Mouse (Mus musculus): ENCODE results near the gene Patj.

DNA sequence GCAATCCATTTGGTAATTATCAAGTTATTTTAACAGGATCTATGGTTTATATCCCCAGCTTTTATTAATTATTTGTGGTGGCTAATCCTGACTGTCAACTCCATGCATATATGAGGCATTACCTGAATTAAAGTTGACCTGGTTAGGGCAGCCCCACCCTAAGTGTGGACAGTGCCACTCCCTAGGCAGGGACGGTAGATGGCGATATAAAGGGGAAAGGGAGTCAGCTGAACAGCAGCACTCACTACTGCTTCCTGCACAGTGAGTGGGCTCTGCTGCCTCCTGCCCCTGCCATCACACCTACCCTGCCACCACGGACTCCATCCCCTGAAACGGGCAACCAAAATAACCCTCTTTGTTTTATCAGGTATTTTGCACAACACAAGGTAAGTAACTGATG is 20.2 kb upstream of the Patj start:
- TF ChIP-seq CHD2 (IDR thresholded peaks at IDR 0.05; ENCODE audit: low read depth, low read length) (no peak), MAFK (IDR thresholded peaks at IDR 0.05; ENCODE audit: insufficient read depth, low read depth, low read length) (no peak), HCFC1 (IDR thresholded peaks at IDR 0.05; ENCODE audit: borderline replicate concordance, insufficient read depth, low read length) (no peak)
